Mouse (Mus musculus) hindbrain, postnatal 0 days (tissue): ENCODE measurements around the gene Gramd4. TPM values are rescaled to one million over a fixed set of nuclear protein-coding genes. Genes with fewer than 3 reads are reported as not detected.

Experiments used
- ATAC-seq: fragments of 200-750 bp; cut with Nextera tagmentation; 2 replicates; pipeline ENCODE4 v1.8.0; 2017; ENCODE audit warnings: mild to moderate bottlenecking, moderate TSS enrichment, moderate library complexity
- DNase-seq: peaks from one replicate; pipeline ENCODE4 v3.0.0-alpha.2; 2015; ENCODE audit warnings: low spot score
- H3K27ac ChIP-seq: fragments of 300-500 bp; sonication (generic); 2 replicates; pipeline ENCODE4 v1.5.1; 2014; ENCODE audit warnings: mild to moderate bottlenecking
- H3K27me3 ChIP-seq: fragments of 300-500 bp; sonication (generic); 2 replicates; pipeline ENCODE4 v1.6.1; 2014; ENCODE audit warnings: low read length, mixed read lengths; ENCODE audit not compliant: insufficient read depth
- H3K36me3 ChIP-seq: fragments of 300-500 bp; sonication (generic); 2 replicates; pipeline ENCODE4 v1.6.1; 2014; ENCODE audit warnings: low read length, mixed read lengths; ENCODE audit not compliant: insufficient read depth
- H3K4me1 ChIP-seq: fragments of 300-500 bp; sonication (generic); 2 replicates; pipeline ENCODE4 v1.6.1; 2014; ENCODE audit warnings: antibody characterized with exemption, low read length, mixed read lengths; ENCODE audit not compliant: insufficient read depth
- H3K4me2 ChIP-seq: fragments of 300-500 bp; sonication (generic); 2 replicates; pipeline ENCODE4 v1.6.1; 2014; ENCODE audit warnings: low read depth, mild to moderate bottlenecking, low read length, moderate library complexity, mixed read lengths
- H3K4me3 ChIP-seq: fragments of 300-500 bp; sonication (generic); 2 replicates; pipeline ENCODE4 v1.5.1; 2014; ENCODE audit warnings: low read length
- H3K9ac ChIP-seq: fragments of 300-500 bp; sonication (generic); replicated peaks from 2 replicates; pipeline ENCODE4 v1.6.1; 2014; ENCODE audit warnings: mild to moderate bottlenecking, low read length, moderate library complexity, mixed read lengths
- H3K9me3 ChIP-seq: fragments of 300-500 bp; sonication (generic); 2 replicates; pipeline ENCODE4 v1.6.1; 2016; ENCODE audit warnings: low read length, mixed read lengths
- CTCF ChIP-seq: IDR thresholded peaks from 2 replicates; pipeline ENCODE4 v1.5.1; 2016; ENCODE audit warnings: antibody characterized with exemption, control low read depth, low read depth
- WGBS: fragments of 180-500 bp; shearing (Covaris S2); extraction: QIAGEN DNeasy Blood & Tissue Kit; methylation state at CpG from one replicate; pipeline ENCODE4 v1.1.7; 2014; 5-methylcytosine and 5-hydroxymethylcytosine counted together
- polyA plus RNA-seq: library from polyadenylated mRNA; unstranded; fragments of >200 nt; fragmentation: Nextera tagmentation; extraction: Ambion mirVana; gene quantifications from 2 replicates; pipeline ENCODE4 v1.2.1, GENCODE M21; 2015
- total RNA-seq: library from RNA; depleted of rRNA; stranded (reverse); fragments of >200 nt; gene quantifications from 2 replicates; pipeline ENCODE4 v1.2.3, GENCODE M21; 2014

Gene Gramd4
- total and polyA plus RNA-seq, 2 experiments from 2014 or later = 18.6 to 36.2 TPM

DNA sequence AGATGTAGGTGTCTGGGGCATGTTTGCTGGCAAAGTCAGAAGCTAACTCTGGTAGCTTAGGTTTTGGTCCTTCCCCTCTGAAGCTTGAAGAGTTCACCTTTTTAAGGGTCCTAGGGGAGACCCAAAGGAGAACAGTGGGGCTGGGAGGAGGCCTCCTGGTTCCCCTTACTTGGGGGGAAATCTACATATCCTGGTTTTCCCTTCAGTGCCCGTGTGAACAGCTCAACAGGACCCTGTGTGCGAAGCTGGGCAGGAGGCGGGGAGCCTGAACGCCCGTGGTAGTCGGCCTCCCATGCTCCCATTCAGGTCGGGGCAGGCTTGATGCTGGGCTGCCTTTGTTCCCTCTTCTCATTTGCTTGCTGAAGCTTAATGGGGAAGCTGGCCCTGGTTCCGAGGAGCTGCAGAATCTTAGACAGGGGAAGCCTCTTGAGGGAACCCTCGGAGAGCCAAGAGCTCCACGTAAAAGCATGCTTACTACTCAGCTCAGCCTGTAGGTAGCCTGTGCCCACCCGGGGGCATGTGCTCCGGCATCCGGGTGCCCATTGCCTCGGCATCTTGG, 30.2 kb downstream of the Gramd4 start:
- Histone ChIP-seq H3K4me1 (peaks cover 53% of the 10 kb centered on the region), H3K4me2 (no peak overlapping the region), H3K9me3 (no peaks in the 10 kb centered on the region), H3K27me3 (no peaks in the 10 kb centered on the region), H3K4me3 (no peak overlapping the region), H3K27ac (peak overlapping the region; percentile 82), H3K36me3 (no peaks in the 10 kb centered on the region), H3K9ac (peak overlapping the region; percentile 41; the same call in 1 of the 2 replicates)
- WGBS = 11% methylated on average over 14 of the region's 14 CpGs
- DNase-seq (peak; percentile 56), ATAC-seq (peak; percentile 19; the same call in 1 of the 2 replicates)
- no peak for TF ChIP-seq CTCF

GRCm38 (mm10) chr15:86088266-86088790, 30.8 kb downstream of the Gramd4 start:
- DNase-seq (peak; percentile 34), ATAC-seq (no peak)
- 61% methylated on average over 11 of the region's 11 CpGs for WGBS
- peaks cover 47% of the 10 kb centered on the region for H3K4me1 ChIP-seq
- TF ChIP-seq CTCF = no peak
- peak overlapping the region; percentile 82 for H3K27ac ChIP-seq
- no peaks in the 10 kb centered on the region for H3K27me3 ChIP-seq
- no peak overlapping the region for H3K4me3 ChIP-seq
- H3K4me2 ChIP-seq = no peak overlapping the region
- peak overlapping the region; percentile 41; the same call in 1 of the 2 replicates for H3K9ac ChIP-seq
- no peaks in the 10 kb centered on the region for H3K9me3 ChIP-seq
- H3K36me3 ChIP-seq = no peaks in the 10 kb centered on the region

DNA sequence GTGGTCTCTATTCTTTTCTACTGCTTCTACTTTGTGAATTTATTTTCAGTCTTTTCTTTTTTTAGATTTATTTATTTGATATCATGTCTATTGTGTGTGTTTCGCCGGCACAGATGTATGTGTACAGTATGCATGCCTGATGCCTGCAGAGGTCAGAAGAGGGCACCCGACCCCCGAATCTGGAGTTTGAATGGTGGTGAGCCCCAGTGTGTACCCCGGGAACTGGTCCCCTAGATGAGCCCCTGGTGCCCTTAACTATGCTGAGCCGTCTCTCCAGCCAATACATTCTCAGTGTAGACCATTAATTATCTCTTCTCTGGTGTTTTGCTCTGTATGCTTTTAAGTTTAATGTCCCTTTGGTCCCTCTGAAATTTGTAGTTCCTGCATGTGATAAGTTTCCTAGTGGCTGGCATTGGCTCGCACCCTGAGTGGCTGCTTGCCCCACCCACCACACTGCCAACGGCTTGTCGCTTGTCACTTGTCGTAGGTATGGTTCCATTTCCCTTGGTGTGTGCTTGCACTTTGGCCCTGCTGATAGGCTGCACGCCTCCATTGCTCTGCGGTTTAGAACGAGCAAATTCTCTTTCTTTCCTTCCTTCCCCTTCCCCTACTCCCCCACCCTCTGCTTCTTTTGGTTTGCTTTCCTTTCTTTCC, 31.7 kb downstream of the Gramd4 start:
- Histone ChIP-seq H3K27ac (peak overlapping the region; percentile 62), H3K4me1 (peaks cover 38% of the 10 kb centered on the region), H3K4me2 (no peak overlapping the region), H3K4me3 (no peak overlapping the region), H3K9ac (no peak overlapping the region), H3K27me3 (no peaks in the 10 kb centered on the region), H3K9me3 (no peaks in the 10 kb centered on the region), H3K36me3 (no peaks in the 10 kb centered on the region)
- WGBS = 70% methylated on average over 13 of the region's 13 CpGs
- DNase-seq (no peak), ATAC-seq (no peak)
- TF ChIP-seq CTCF = no peak

- no peak overlapping the region for H3K9ac ChIP-seq
- no peaks in the 10 kb centered on the region for H3K9me3 ChIP-seq
- no peak for TF ChIP-seq CTCF
- H3K4me2 ChIP-seq = no peak overlapping the region
- DNase-seq = peak; percentile 37
- H3K4me3 ChIP-seq = no peak overlapping the region
- no peak for ATAC-seq
- no peaks in the 10 kb centered on the region for H3K36me3 ChIP-seq
- WGBS = 26% methylated on average over 11 of the region's 11 CpGs
- H3K27me3 ChIP-seq = no peaks in the 10 kb centered on the region
- H3K4me1 ChIP-seq = peaks cover 32% of the 10 kb centered on the region
- peak overlapping the region; percentile 62 for H3K27ac ChIP-seq
Observed at GRCm38 (mm10) chr15:86089991-86090529, 32.6 kb downstream of the Gramd4 start.

GRCm38 (mm10) chr15:86090578-86090977, 33.1 kb downstream of the Gramd4 start:
- 68% methylated on average over 8 of the region's 8 CpGs for WGBS
- TF ChIP-seq CTCF = no peak
- no peak for DNase-seq
- Histone ChIP-seq H3K4me1 (peaks cover 32% of the 10 kb centered on the region), H3K36me3 (no peaks in the 10 kb centered on the region), H3K4me2 (no peak overlapping the region), H3K9me3 (no peaks in the 10 kb centered on the region), H3K27me3 (no peaks in the 10 kb centered on the region), H3K9ac (no peak overlapping the region), H3K27ac (peak overlapping the region; percentile 62; the same call in 1 of the 2 replicates), H3K4me3 (no peak overlapping the region)
- ATAC-seq = no peak

DNA sequence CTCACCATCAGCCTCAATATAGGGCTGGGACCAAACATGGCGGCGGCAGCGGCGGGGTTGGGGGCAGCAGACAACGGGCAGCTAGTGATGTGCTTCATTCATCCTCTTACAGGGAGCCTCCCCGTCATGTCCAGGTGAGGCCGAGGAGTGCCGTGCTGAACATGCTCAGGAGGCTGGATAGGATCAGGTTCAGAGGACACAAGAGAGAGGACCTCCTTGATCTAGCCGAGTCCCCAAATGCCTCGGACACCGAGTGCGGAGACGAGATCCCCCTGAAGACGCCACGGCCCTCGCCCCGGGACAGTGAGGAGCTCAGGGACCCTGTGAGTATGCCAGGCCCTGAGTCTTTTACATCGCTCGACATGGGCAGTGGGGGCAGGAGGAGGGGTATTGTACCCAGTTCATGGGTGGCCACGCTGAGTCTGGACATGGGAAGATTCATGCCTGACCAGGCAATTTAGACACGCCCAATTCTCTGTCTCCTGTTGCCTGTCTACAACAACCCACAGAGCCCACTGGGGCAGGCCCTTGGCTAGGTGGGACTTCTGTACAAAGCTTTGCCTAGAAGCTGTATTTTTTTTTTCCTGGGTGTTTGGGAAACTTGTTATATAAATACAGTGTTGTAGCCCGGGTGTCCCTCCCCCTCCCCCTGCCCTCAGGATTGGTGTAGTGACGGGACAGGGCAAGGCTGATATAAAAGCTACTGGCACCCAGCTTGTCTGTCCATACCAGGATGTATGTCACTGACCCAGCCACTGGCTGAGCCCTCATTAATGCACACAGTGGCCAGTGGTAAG, 33.9 kb downstream of the Gramd4 start:
- H3K4me1 ChIP-seq = peaks cover 28% of the 10 kb centered on the region
- no peak for TF ChIP-seq CTCF
- no peaks in the 10 kb centered on the region for H3K27me3 ChIP-seq
- 88% methylated on average over 23 of the region's 23 CpGs for WGBS
- ATAC-seq (no peak), DNase-seq (no peak)
- no peaks in the 10 kb centered on the region; the same call in 1 of the 2 replicates for H3K36me3 ChIP-seq
- H3K9me3 ChIP-seq = no peaks in the 10 kb centered on the region
- no peak overlapping the region for H3K9ac ChIP-seq
- H3K27ac ChIP-seq = no peak overlapping the region
- H3K4me3 ChIP-seq = no peak overlapping the region
- no peak overlapping the region for H3K4me2 ChIP-seq
